Mouse (Mus musculus) lung, postnatal 0 days (tissue): ENCODE measurements at regions not wholly inside any gene's neighbourhood (a gene's known extent, or its start where the extent isn't known, plus 50 kb on each side); places are given as distances from the start of the nearest gene placed in this dataset.
A peak's percentile ranks its signal among the peaks of the same experiment; 100 is the strongest.

ENCODE experiments used
- ATAC-seq: fragments of 200-750 bp; cut with Nextera tagmentation; 2 replicates; pipeline ENCODE4 v1.8.0; 2017; ENCODE audit warnings: moderate library complexity
- DNase-seq: peaks from one replicate; pipeline ENCODE4 v3.0.0-alpha.2; 2016; ENCODE audit warnings: low spot score
- H3K27ac ChIP-seq: fragments of 300-500 bp; sonication (generic); 2 replicates; pipeline ENCODE4 v1.5.1; 2014; ENCODE audit warnings: antibody characterized with exemption, mild to moderate bottlenecking, low read length, mixed read lengths
- H3K27me3 ChIP-seq: fragments of 300-500 bp; sonication (generic); replicated peaks from 2 replicates; pipeline ENCODE4 v1.6.1; 2014; ENCODE audit warnings: low read length, mixed read lengths; ENCODE audit not compliant: insufficient read depth
- H3K36me3 ChIP-seq: fragments of 300-500 bp; sonication (generic); 2 replicates; pipeline ENCODE4 v1.6.1; 2014; ENCODE audit warnings: low read length, mixed read lengths; ENCODE audit not compliant: insufficient read depth
- H3K4me1 ChIP-seq: fragments of 300-500 bp; sonication (generic); 2 replicates; pipeline ENCODE4 v1.6.1; 2014; ENCODE audit warnings: antibody characterized with exemption, low read depth, low read length, mixed read lengths; ENCODE audit not compliant: insufficient read depth
- H3K4me2 ChIP-seq: fragments of 300-500 bp; sonication (generic); replicated peaks from 2 replicates; pipeline ENCODE4 v1.6.1; 2014; ENCODE audit warnings: low read depth, mild to moderate bottlenecking, low read length, moderate library complexity, mixed read lengths
- H3K4me3 ChIP-seq: fragments of 300-500 bp; sonication (generic); 2 replicates; pipeline ENCODE4 v1.5.1; 2014; ENCODE audit warnings: low read depth, low read length
- H3K9ac ChIP-seq: fragments of 300-500 bp; sonication (generic); replicated peaks from 2 replicates; pipeline ENCODE4 v1.6.1; 2014; ENCODE audit warnings: low read depth, mild to moderate bottlenecking
- H3K9me3 ChIP-seq: fragments of 300-500 bp; sonication (generic); 2 replicates; pipeline ENCODE4 v1.6.1; 2016; ENCODE audit warnings: low read length, mixed read lengths
- CTCF ChIP-seq: IDR thresholded peaks from 2 replicates; pipeline ENCODE4 v1.5.1; 2016; ENCODE audit warnings: antibody characterized with exemption, mild to moderate bottlenecking
- EP300 ChIP-seq: IDR thresholded peaks from 2 replicates; pipeline ENCODE4 v1.6.1; 2016; ENCODE audit warnings: antibody characterized with exemption, mild to moderate bottlenecking, control low read depth
- WGBS: fragments of 180-500 bp; shearing (Covaris S2); extraction: QIAGEN DNeasy Blood & Tissue Kit; methylation state at CpG from one replicate; pipeline ENCODE4 v1.1.7; 2014; 5-methylcytosine and 5-hydroxymethylcytosine counted together

DNA sequence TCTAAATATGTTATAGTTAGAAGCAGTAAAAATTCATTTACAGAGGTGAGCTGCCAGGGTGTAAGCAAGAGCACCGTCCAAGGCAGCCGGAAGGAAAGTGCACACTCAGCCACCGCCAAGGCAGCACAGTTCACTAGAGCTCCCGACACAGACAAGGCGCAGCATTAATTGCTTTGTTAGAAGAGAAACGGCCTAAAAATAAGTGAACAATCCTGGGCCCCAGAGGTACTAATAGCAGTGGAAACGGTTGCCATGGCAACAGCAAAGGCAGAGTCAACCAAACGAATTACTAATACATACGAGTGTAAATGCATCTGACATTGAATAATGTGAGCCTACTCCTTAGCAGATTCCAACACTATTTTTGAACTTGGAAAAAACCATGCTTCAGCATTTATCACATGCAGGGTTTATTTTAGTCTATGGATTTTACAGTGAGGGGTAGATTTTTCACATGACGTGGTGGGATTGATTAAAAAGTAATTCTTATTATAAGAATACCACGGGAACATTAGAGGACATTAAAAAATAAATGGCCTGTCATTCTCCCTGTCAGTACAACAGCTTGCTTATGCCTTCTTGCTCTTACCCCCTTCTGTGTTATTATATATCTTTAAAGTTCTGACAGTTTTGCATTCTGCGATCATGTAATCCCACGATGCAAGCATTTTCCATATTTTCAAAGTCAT is 62.5 kb downstream of the Cavin4 start:
- DNase-seq: no peak
- H3K27ac ChIP-seq: no peak overlapping the region
- 51% methylated on average over 13 of the region's 13 CpGs for WGBS

DNA sequence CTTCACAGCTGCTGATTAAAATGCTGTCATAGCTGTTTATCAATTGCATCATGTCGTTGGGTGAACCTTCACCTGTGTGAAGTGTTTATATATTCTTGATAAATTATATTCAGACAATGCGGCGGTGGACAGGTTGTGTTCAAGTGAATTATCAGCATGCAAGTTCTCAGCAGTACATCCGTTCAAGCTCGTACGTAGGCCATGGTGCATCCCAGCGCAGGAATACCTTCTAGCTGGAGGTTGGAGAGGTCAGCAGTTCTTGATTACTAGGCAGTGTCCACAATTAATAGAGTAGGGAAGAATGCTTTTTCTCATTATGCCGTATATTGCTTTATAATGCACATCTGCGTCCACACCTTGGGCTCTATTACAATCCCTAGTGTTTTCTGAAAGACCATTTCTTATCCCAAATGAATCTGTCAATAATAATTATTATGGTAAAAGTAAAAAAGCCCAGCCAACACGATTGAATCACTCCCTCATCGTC is 63.1 kb downstream of the Cavin4 start:
- ATAC-seq: no peak
- WGBS: 68% methylated on average over 11 of the region's 11 CpGs
- no peak overlapping the region for H3K4me2 ChIP-seq
- H3K9me3 ChIP-seq: no peaks in the 10 kb centered on the region
- H3K27me3 ChIP-seq: no peaks in the 10 kb centered on the region
- H3K9ac ChIP-seq: no peak overlapping the region
- H3K4me1 ChIP-seq: no peaks in the 10 kb centered on the region
- no peak overlapping the region for H3K4me3 ChIP-seq
- H3K27ac ChIP-seq: no peak overlapping the region
- TF ChIP-seq CTCF: no peak
- no peak for TF ChIP-seq EP300
- DNase-seq: no peak
- no peaks in the 10 kb centered on the region for H3K36me3 ChIP-seq

More for the DNA sequence above, 62.5 kb downstream of the Cavin4 start:
- H3K27me3 ChIP-seq: no peaks in the 10 kb centered on the region
- no peaks in the 10 kb centered on the region for H3K4me1 ChIP-seq
- no peak for ATAC-seq
- no peak overlapping the region for H3K4me2 ChIP-seq
- no peaks in the 10 kb centered on the region for H3K36me3 ChIP-seq
- H3K9ac ChIP-seq: no peak overlapping the region
- H3K9me3 ChIP-seq: no peaks in the 10 kb centered on the region
- no peak overlapping the region for H3K4me3 ChIP-seq
- TF ChIP-seq CTCF (no peak), EP300 (no peak)

DNA sequence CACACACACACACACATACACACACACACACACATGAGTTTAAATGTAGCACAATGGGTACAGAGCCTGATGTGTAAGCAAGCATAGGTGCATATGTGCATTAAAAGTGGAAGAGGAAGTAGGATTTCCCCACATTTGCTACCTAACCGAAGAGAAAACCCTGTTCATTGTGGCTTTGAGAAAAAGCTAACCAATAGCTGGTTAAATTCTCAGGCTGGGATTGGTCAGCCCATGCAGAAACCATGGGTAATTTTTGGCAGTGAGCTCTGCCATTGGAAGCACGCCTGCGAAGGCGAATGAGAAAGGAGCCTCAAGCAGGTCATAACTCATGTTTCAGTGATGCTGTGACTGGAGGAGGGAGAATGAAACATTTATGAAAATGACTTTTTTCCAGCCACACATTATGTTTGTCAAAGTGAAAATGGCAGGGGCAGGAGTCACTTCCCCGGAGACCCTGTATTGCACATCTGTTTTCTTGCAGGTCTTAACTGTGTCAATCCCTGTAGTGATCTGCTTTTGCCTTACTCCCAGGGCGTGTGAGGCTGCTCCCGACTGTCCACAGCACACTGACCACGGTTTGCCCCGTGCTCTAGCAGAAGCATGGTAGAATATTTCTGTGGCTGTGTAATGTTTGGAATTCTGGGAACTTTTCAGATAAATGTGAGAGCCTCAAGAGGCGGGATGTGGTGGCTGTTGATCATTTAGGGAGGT is 71.7 kb downstream of the Cavin4 start:
- DNase-seq: no peak
- Histone ChIP-seq H3K27ac (no peak overlapping the region), H3K4me2 (no peak overlapping the region), H3K36me3 (no peaks in the 10 kb centered on the region), H3K9me3 (no peaks in the 10 kb centered on the region), H3K4me1 (no peaks in the 10 kb centered on the region), H3K4me3 (no peak overlapping the region), H3K9ac (no peak overlapping the region), H3K27me3 (no peaks in the 10 kb centered on the region)
- WGBS: 52% methylated on average over 10 of the region's 10 CpGs
- TF ChIP-seq EP300 (no peak), CTCF (no peak)
- no peak for ATAC-seq

DNA sequence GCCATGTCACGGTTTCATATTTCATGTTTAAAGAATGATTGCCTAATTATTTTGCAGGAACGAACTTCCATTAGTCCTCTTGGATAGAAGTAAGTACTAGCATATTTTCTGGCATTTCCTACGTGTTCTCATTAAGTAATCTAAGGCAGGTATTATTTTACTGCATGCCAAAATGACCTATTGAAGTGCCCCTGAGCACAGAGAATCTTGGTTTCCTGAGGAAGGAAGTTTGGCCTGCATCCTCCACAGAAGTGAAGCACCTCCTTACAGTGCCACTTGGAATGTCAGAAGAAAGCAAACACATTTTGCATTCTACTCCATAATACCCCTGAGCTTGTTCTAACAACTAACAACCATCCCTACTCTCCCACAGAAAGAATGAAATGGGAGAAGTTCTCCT is 82.9 kb downstream of the Cavin4 start:
- ATAC-seq (peak; percentile 86), DNase-seq (peak; percentile 80)
- TF ChIP-seq CTCF (no peak), EP300 (no peak)
- Histone ChIP-seq H3K27me3 (no peaks in the 10 kb centered on the region), H3K27ac (no peak overlapping the region), H3K4me2 (no peak overlapping the region), H3K4me3 (no peak overlapping the region), H3K4me1 (peaks cover 4% of the 10 kb centered on the region; the same call in 1 of the 2 replicates), H3K9me3 (no peaks in the 10 kb centered on the region), H3K36me3 (no peaks in the 10 kb centered on the region), H3K9ac (no peak overlapping the region)
- 35% methylated on average over 3 of the region's 3 CpGs for WGBS

DNA sequence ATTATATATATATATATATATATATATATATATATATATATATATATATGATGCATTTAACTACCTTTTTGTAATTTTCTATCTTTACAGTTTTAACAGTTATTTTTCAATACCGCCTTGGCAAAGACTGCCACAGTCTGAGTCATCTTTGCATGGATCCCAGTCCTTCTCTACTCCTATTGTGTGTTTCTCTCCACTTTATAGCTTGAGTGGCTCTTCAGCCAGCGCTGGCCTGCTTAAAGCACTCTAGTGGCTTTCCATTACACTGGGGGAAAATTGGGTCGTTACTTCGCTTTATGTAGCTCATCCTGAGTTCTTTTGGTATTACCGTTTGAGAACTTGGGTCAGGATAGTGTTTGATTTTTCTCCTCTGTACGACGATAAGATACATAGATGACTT is 86.3 kb downstream of the Cavin4 start:
- Histone ChIP-seq H3K27me3 (no peaks in the 10 kb centered on the region), H3K9ac (no peak overlapping the region), H3K4me3 (no peak overlapping the region), H3K4me1 (peaks cover 4% of the 10 kb centered on the region; the same call in 1 of the 2 replicates), H3K9me3 (no peaks in the 10 kb centered on the region), H3K36me3 (no peaks in the 10 kb centered on the region), H3K27ac (no peak overlapping the region), H3K4me2 (no peak overlapping the region)
- DNase-seq: peak; percentile 62
- 47% methylated on average over 7 of the region's 7 CpGs for WGBS
- peak; percentile 72 for ATAC-seq
- TF ChIP-seq CTCF (no peak), EP300 (no peak)

DNA sequence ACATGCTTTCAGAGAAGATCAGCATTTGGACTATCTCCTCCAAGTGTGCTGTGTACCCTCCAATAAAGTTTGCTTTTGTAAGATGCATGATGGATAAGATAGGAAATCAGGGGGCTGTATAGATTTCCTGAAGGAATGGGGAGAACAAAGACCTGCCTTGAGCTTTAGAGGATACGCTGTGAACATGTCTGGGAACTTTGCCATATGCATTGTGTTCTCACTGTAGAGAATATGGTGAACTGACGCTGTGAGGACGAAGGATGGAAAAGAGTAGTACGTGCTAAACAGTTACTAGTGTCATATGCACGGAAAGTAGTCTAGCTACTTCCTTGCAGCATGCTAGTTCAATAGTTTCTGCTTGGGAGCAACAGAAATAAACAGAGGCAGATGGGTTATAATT is 86.8 kb downstream of the Cavin4 start:
- Histone ChIP-seq H3K4me2 (no peak overlapping the region), H3K27ac (no peak overlapping the region), H3K36me3 (no peaks in the 10 kb centered on the region), H3K4me3 (no peak overlapping the region), H3K27me3 (no peaks in the 10 kb centered on the region), H3K4me1 (peaks cover 4% of the 10 kb centered on the region; the same call in 1 of the 2 replicates), H3K9me3 (no peaks in the 10 kb centered on the region), H3K9ac (no peak overlapping the region)
- TF ChIP-seq EP300: no peak
- no peak for TF ChIP-seq CTCF
- WGBS: 26% methylated on average over 5 of the region's 5 CpGs
- ATAC-seq (peak; percentile 37; the same call in 1 of the 2 replicates), DNase-seq (peak; percentile 44)
